In the genomic region with DNA sequence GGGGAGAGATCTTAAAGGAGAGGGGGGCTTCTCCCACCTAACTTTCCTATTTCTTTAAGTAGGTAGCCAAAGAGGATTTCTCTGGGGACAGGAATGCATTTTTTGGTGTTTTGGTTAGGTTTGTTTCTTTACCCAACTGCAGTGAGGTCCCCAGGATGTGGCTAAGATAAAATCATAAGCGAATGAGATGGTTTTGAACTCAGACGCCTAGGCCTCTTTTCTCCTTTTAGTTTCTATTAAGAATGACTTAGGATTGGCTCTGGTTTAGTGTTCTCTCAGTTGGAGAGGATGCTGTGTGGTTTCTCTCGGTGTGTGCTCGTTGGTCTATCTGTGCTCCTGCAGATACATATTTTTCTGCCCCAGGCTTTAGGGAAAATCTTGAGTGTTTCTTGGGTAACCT, we compare ENCODE assay signal across 8 mouse cellular contexts. TPM values are rescaled to one million over a fixed set of nuclear protein-coding genes. Genes with fewer than 3 reads are reported as not detected.
DNase-seq lines count a peak whose midpoint lies in the region; ATAC-seq lines count a peak whose summit lies in the region.

No protein-coding gene starts in this region.

- peaks cover 56% of the 10 kb centered on the region for H3K4me1 ChIP-seq in liver, embryonic 13.5 days (replicated peaks)
- peaks cover 27% of the 10 kb centered on the region for H3K4me1 ChIP-seq in stomach, embryonic 15.5 days

- H3K9ac ChIP-seq in liver, embryonic 13.5 days, result peak overlapping the region; percentile 97
- H3K9ac ChIP-seq in stomach, embryonic 15.5 days, result peak overlapping the region; percentile 93

- peak overlapping the region; percentile 95 for H3K4me3 ChIP-seq in liver, embryonic 13.5 days (replicated peaks)
- H3K4me3 ChIP-seq in stomach, embryonic 15.5 days (replicated peaks), result peak overlapping the region; percentile 96

- ATAC-seq in liver, embryonic 13.5 days (ENCODE audit: low read depth), result no peak
- no peak for ATAC-seq in stomach, embryonic 15.5 days (ENCODE audit: insufficient read depth, low FRiP score, low read depth)

- H3K27ac ChIP-seq in liver, embryonic 13.5 days, result peak overlapping the region; percentile 93
- H3K27ac ChIP-seq in stomach, embryonic 15.5 days, result peak overlapping the region; percentile 99; the same call in 1 of the 2 replicates

- WGBS in liver, embryonic 13.5 days (ENCODE audit: insufficient replicate concordance), result 3% methylated on average over 4 of the region's 4 CpGs
- 17% methylated on average over 4 of the region's 4 CpGs for WGBS in stomach, embryonic 15.5 days

- H3K4me2 ChIP-seq in liver, embryonic 13.5 days, result peak overlapping the region; percentile 96
- peak overlapping the region; percentile 77 for H3K4me2 ChIP-seq in stomach, embryonic 15.5 days

- peak; percentile 3 for DNase-seq in embryo, embryonic 9.5 days (ENCODE audit: extremely low spot score)
- no peak for DNase-seq in embryo, embryonic 11 days
- DNase-seq in thymus, postnatal 0 days (ENCODE audit: low spot score), result peak; percentile 76
- DNase-seq in thymus, postnatal 4 days, result no peak
- DNase-seq in liver, embryonic 13.5 days, result no peak
- DNase-seq in cerebellum, postnatal 4 days (ENCODE audit: low spot score in 2 of 2), result no peak
- DNase-seq in left cerebral cortex, adult 18-20 months (ENCODE audit: low spot score in 2 of 2), result no peak

- H3K9me3 ChIP-seq in liver, embryonic 13.5 days (replicated peaks), result no peaks in the 10 kb centered on the region
- H3K9me3 ChIP-seq in stomach, embryonic 15.5 days, result no peaks in the 10 kb centered on the region

- peaks cover 8% of the 10 kb centered on the region; the same call in 1 of the 2 replicates for H3K36me3 ChIP-seq in liver, embryonic 13.5 days
- H3K36me3 ChIP-seq in stomach, embryonic 15.5 days, result no peaks in the 10 kb centered on the region

- H3K27me3 ChIP-seq in liver, embryonic 13.5 days, result no peaks in the 10 kb centered on the region
- no peaks in the 10 kb centered on the region for H3K27me3 ChIP-seq in stomach, embryonic 15.5 days (replicated peaks)

RNA-seq across cellular contexts. Expression of gene Aak1, which starts 1.3 kb away (rescaled TPM):
- 13.6 and 19.0 TPM in 2 replicates for polyA plus RNA-seq in thymus, postnatal 0 days (2015; fragmentation: Nextera tagmentation; extraction: Ambion mirVana)
- 3.4 and 4.3 TPM in 2 replicates for polyA plus RNA-seq in liver, embryonic 13.5 days (2015; fragmentation: Nextera tagmentation; extraction: Ambion mirVana)
- polyA plus RNA-seq in stomach, embryonic 15.5 days (2015; fragmentation: Nextera tagmentation; extraction: Ambion mirVana), result 13.8 and 17.8 TPM in 2 replicates
- 100 to 1,000 TPM; 406 to 417 TPM for total RNA-seq in left cerebral cortex, adult 18-20 months (2021)

RNA-seq across cellular contexts. Expression of gene Anxa4, which starts 57.2 kb away (rescaled TPM):
- 33.6 and 34.0 TPM in 2 replicates for polyA plus RNA-seq in thymus, postnatal 0 days (2015; fragmentation: Nextera tagmentation; extraction: Ambion mirVana)
- polyA plus RNA-seq in liver, embryonic 13.5 days (2015; fragmentation: Nextera tagmentation; extraction: Ambion mirVana), result 28.1 and 31.7 TPM in 2 replicates
- polyA plus RNA-seq in stomach, embryonic 15.5 days (2015; fragmentation: Nextera tagmentation; extraction: Ambion mirVana), result 137 and 160 TPM in 2 replicates
- 10 to 100 TPM in 1 of 2 experiments, 1 to 10 TPM in 1; 9.6 to 10.2 TPM for total RNA-seq in left cerebral cortex, adult 18-20 months (2021)

Comparison
In these comparisons a context has a peak if more than half of its experiments do, and no peak if none do; other contexts are left out.
1. DNase-seq: peak in embryo, embryonic 9.5 days (single experiment) and thymus, postnatal 0 days (single experiment); none in embryo, embryonic 11 days (single experiment), thymus, postnatal 4 days (single experiment), liver, embryonic 13.5 days (single experiment), cerebellum, postnatal 4 days (0 of 2) and left cerebral cortex, adult 18-20 months (0 of 2).